Mouse (Mus musculus) embryonic fibroblast, embryonic 13.5 days (primary cell): ENCODE data around the gene Mid1.
"Not testable (repeated sequence)": the region's sequence is repeated elsewhere in the genome, so short reads cannot be mapped to it uniquely, and the experiment has no call there.

Source experiments
- CTCF ChIP-seq: IDR thresholded peaks from 2 replicates; pipeline ENCODE4 v1.5.1; 2011; ENCODE audit warnings: mild to moderate bottlenecking, control low read depth, low read length, moderate library complexity, borderline replicate concordance; ENCODE audit not compliant: insufficient read depth
- POLR2A ChIP-seq: IDR thresholded peaks from 2 replicates; pipeline ENCODE4 v1.6.1; 2011; ENCODE audit warnings: low read depth, mild to moderate bottlenecking, control low read depth, low read length, moderate library complexity

- TF ChIP-seq CTCF, POLR2A: not testable (repeated sequence)
Observed at GRCm38 (mm10) chrX:170017333-170018245, 332.6 kb downstream of the Mid1 start.
